Mouse (Mus musculus): ENCODE measurements around the gene Gpr179. TPM values are rescaled to one million over a fixed set of nuclear protein-coding genes. Genes with fewer than 3 reads are reported as not detected.

The Gpr179 gene
- polyA plus RNA-seq, 1 experiment, result not detected

GRCm38 (mm10) chr11:97307294-97308069 lies 44.4 kb downstream of the Gpr179 start:
- 94% methylated on average over 11 of the region's 11 CpGs for whole genome bisulfite sequencing
- TF ChIP-seq POLR2A (IDR thresholded peaks at IDR 0.05; ENCODE audit: insufficient read depth, low read depth, low read length) (no peak), CTCF (IDR thresholded peaks at IDR 0.05; ENCODE audit: insufficient read depth, low read depth, low read length) (no peak)
- Histone ChIP-seq H3K4me3 (ENCODE audit: insufficient read depth, low read depth, low read length) (no peak overlapping the region), H3K27ac (ENCODE audit: insufficient read depth, low read depth, low read length) (no peak overlapping the region), H3K4me1 (ENCODE audit: control insufficient read depth, insufficient read depth, low read length) (peaks cover 21% of the 10 kb centered on the region)

DNA sequence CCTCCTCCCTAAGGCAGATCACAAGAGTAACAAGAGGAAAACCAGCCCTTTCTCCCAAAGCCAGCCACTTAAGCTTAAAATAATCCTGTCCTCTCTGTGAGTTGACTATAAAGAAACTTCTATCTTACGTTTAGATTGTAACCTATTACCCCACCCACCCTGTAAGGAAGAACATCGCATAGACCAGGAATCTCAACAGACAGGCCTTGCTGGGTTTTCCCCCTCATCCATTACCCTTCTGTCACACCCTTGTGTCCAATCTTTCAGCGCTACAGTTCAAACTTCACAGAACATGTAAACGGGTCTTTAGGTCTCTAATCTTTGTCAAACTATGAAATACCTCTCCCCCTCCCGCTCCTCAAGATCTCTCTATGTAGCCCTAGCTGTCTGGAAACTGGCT lies 47.2 kb downstream of the Gpr179 start:
- TF ChIP-seq POLR2A (IDR thresholded peaks at IDR 0.05; ENCODE audit: insufficient read depth, low read depth, low read length) (no peak), CTCF (IDR thresholded peaks at IDR 0.05; ENCODE audit: insufficient read depth, low read depth, low read length) (no peak)
- H3K4me3 ChIP-seq (ENCODE audit: insufficient read depth, low read depth, low read length), result no peak overlapping the region
- H3K27ac ChIP-seq (ENCODE audit: insufficient read depth, low read depth, low read length), result no peak overlapping the region
- H3K4me1 ChIP-seq (ENCODE audit: control insufficient read depth, insufficient read depth, low read length), result peaks cover 11% of the 10 kb centered on the region
- WGBS, result 92% methylated on average over 5 of the region's 5 CpGs

GRCm38 (mm10) chr11:97302231-97302781 lies 49.6 kb downstream of the Gpr179 start:
- Histone ChIP-seq H3K4me1 (ENCODE audit: control insufficient read depth, insufficient read depth, low read length) (peaks cover 6% of the 10 kb centered on the region; the same call in 1 of the 2 replicates), H3K27ac (ENCODE audit: insufficient read depth, low read depth, low read length) (no peak overlapping the region), H3K4me3 (ENCODE audit: insufficient read depth, low read depth, low read length) (no peak overlapping the region)
- 29% methylated on average over 7 of the region's 7 CpGs for WGBS
- TF ChIP-seq CTCF (IDR thresholded peaks at IDR 0.05; ENCODE audit: insufficient read depth, low read depth, low read length) (no peak), POLR2A (IDR thresholded peaks at IDR 0.05; ENCODE audit: insufficient read depth, low read depth, low read length) (no peak)

DNA sequence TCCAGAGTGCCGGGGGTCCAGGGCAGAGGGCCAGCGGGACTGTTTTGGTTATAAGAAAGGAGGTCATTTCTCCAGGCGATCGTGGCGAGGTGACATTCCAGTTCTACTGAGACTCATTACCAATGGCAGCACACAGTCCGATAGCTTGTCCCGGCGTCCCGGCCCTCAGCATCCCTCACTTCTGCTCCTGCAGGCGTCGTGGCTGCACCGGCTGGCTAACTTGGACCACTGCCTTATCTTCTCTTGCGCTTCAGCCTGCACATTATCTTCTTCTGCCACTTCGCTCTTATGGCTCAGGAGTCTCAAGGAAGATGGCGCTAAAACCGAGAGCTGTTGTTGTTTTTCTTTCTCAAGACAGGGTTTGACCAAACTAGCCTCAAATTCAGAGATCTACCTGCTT lies 50.5 kb downstream of the Gpr179 start:
- peaks cover 6% of the 10 kb centered on the region; the same call in 1 of the 2 replicates for H3K4me1 ChIP-seq (ENCODE audit: control insufficient read depth, insufficient read depth, low read length)
- no peak overlapping the region for H3K4me3 ChIP-seq (ENCODE audit: insufficient read depth, low read depth, low read length)
- TF ChIP-seq POLR2A (IDR thresholded peaks at IDR 0.05; ENCODE audit: insufficient read depth, low read depth, low read length), result no peak
- no peak for TF ChIP-seq CTCF (IDR thresholded peaks at IDR 0.05; ENCODE audit: insufficient read depth, low read depth, low read length)
- H3K27ac ChIP-seq (ENCODE audit: insufficient read depth, low read depth, low read length), result no peak overlapping the region
- 56% methylated on average over 16 of the region's 16 CpGs for WGBS

- H3K4me3 ChIP-seq (ENCODE audit: insufficient read depth, low read depth, low read length), result no peak overlapping the region
- WGBS, result 96% methylated on average over 2 of the region's 2 CpGs
- H3K4me1 ChIP-seq (ENCODE audit: control insufficient read depth, insufficient read depth, low read length), result peaks cover 6% of the 10 kb centered on the region; the same call in 1 of the 2 replicates
- no peak for TF ChIP-seq POLR2A (IDR thresholded peaks at IDR 0.05; ENCODE audit: insufficient read depth, low read depth, low read length)
- TF ChIP-seq CTCF (IDR thresholded peaks at IDR 0.05; ENCODE audit: insufficient read depth, low read depth, low read length), result no peak
- H3K27ac ChIP-seq (ENCODE audit: insufficient read depth, low read depth, low read length), result no peak overlapping the region
Observed at GRCm38 (mm10) chr11:97299939-97300338, 51.9 kb downstream of the Gpr179 start.

- TF ChIP-seq POLR2A (IDR thresholded peaks at IDR 0.05; ENCODE audit: insufficient read depth, low read depth, low read length) (no peak), CTCF (IDR thresholded peaks at IDR 0.05; ENCODE audit: insufficient read depth, low read depth, low read length) (no peak)
- no peak overlapping the region for H3K4me3 ChIP-seq (ENCODE audit: insufficient read depth, low read depth, low read length)
- no peak overlapping the region for H3K27ac ChIP-seq (ENCODE audit: insufficient read depth, low read depth, low read length)
- WGBS, result 95% methylated on average over 3 of the region's 4 CpGs
- 0 out of 2 replicates have a peak, but pooled peaks cover 3% of the 10 kb centered on the region for H3K4me1 ChIP-seq (ENCODE audit: control insufficient read depth, insufficient read depth, low read length)
Observed at GRCm38 (mm10) chr11:97296542-97296941, 55.3 kb downstream of the Gpr179 start.

- 79% methylated on average over 1 of the region's 1 CpGs for WGBS
Observed at GRCm38 (mm10) chr11:97292731-97293130, 59.1 kb downstream of the Gpr179 start.

GRCm38 (mm10) chr11:97289276-97290230 lies 62.3 kb downstream of the Gpr179 start:
- H3K27ac ChIP-seq (ENCODE audit: insufficient read depth, low read depth, low read length), result peak overlapping the region; percentile 39; the same call in 1 of the 2 replicates
- TF ChIP-seq POLR2A (IDR thresholded peaks at IDR 0.05; ENCODE audit: insufficient read depth, low read depth, low read length) (no peak), CTCF (IDR thresholded peaks at IDR 0.05; ENCODE audit: insufficient read depth, low read depth, low read length) (no peak)
- 48% methylated on average over 12 of the region's 12 CpGs for WGBS

More at GRCm38 (mm10) chr11:97292731-97293130, 59.1 kb downstream of the Gpr179 start:
- H3K4me3 ChIP-seq (ENCODE audit: insufficient read depth, low read depth, low read length), result no peak overlapping the region
- H3K27ac ChIP-seq (ENCODE audit: insufficient read depth, low read depth, low read length), result no peak overlapping the region
- no peak for TF ChIP-seq POLR2A (IDR thresholded peaks at IDR 0.05; ENCODE audit: insufficient read depth, low read depth, low read length)
- no peak for TF ChIP-seq CTCF (IDR thresholded peaks at IDR 0.05; ENCODE audit: insufficient read depth, low read depth, low read length)
- peaks cover 2% of the 10 kb centered on the region; the same call in 1 of the 2 replicates for H3K4me1 ChIP-seq (ENCODE audit: control insufficient read depth, insufficient read depth, low read length)

More at GRCm38 (mm10) chr11:97289276-97290230, 62.3 kb downstream of the Gpr179 start:
- H3K4me3 ChIP-seq (ENCODE audit: insufficient read depth, low read depth, low read length), result no peak overlapping the region
- peaks cover 2% of the 10 kb centered on the region; the same call in 1 of the 2 replicates for H3K4me1 ChIP-seq (ENCODE audit: control insufficient read depth, insufficient read depth, low read length)

Data from olfactory bulb, adult 2 months (tissue).